Mouse (Mus musculus) ovary, postnatal 10 days (tissue): Measurements from ENCODE around the gene Nudt3.
"Not testable (repeated sequence)": the region's sequence is repeated elsewhere in the genome, so short reads cannot be mapped to it uniquely, and the experiment has no call there.

Experiments used
- DNase-seq: peaks from one replicate; pipeline ENCODE4 v3.0.0; 2022; ENCODE audit warnings: low spot score

The Nudt3 gene

DNA sequence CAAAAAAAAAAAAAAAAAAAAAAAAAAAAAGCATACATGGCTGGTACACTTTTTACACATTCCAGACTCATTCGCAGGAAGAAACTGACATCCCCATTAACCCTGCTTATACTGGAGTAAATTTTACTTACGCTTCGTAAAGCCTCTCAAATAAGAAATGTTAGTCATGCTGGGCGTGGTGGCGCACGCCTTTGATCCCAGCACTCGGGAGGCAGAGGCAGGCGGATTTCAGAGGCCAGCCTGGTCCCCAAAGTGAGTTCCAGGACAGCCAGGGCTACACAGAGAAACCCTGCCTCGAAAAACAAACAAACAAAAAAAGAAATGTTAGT, 12.2 kb upstream of the Nudt3 start:
- not testable (repeated sequence) for DNase-seq

DNA sequence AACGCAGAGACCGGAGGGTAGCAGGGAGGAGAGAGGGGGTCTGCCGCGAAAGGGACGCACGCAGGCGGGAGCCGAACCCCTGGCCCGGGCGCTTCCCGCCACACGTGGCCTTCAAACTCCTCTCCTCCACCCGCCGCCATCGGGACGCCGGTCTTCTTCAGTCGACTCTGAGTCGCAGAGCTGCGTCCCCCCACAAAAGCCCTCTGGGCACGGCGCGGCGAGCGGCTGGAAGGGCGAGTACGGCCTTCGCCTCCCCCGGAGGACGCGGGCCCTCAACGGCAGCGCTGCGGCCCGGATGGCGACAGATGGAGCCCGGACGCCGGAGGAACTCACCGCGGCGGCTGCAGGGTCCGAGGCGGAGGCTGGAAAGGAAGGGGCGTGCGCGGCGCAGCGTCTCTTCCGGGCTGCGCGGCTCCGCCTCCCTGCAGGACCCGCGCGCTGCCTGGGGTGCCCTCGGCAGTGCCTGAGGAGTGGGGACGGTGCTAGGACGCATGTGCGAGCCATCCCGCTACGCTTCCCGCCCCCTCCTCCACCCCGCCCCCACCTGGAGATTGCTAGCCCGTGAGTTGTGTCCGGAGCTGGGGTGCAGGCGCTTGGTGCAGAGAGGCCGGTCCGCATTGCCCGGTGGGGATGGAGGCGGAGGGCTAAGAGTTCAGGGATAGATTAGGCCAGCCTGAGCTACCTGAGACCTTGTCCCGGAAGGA, 11.7 kb upstream of the Nudt3 start, which contains the start of gene RPS10-NUDT3:
TSS of gene RPS10-NUDT3 (minus strand) at position 352 of the 704 bp plus-strand sequence.
- peak; percentile 77 for DNase-seq

DNA sequence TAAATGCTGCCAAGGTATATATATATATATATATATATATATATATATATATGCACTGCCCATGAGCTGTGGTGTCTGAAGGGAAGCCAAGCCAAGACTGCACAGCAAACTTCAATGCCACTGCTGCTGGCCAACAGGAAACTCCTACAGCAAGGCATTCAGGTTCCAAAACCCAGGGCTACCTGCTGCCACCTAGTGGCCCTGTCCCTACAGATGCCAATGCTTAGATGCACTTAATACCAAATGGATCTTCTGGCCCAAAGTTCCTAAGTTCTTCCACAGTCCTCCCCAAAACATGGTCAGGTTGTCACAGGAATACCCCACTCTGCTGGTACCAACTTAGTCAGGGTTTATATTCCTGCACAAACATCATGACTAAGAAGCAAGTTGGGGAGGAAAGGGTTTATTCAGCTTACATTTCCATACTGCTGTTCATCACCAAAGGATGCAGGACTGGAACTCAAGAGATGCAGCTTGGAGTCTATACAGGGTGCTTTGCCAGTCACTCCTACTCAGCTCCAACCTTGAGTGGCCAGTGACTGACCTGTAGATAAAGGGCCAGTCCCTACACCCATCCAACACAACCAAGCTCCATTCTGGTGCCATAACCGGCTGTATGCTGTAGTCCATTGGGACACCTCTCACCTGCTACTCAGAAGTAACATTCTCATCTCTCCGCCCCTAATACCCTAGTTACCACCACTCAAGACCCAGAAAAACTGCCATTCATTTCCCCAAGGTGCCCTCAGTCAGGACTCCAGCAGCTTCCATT, 6.1 kb upstream of the Nudt3 start:
- DNase-seq, result peak; percentile 46

DNA sequence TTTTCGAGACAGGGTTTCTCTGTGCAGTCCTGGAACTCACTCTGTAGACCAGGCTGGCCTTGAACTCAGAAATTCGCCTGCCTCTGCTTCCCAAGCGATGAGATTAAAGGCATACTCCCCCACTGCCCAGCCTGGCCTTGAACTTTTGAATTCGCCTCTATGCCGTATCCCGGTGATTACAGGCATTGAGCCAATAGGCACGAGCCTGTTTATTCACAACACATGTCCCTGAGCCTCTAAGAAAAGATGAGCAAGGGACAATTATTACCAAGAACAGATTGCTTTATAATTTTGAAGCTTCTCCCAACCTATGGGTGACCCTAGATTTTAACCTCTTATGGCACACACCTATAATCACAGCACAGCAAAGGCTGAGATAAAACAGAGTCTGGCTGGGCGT, 5.1 kb upstream of the Nudt3 start:
- no peak for DNase-seq

DNA sequence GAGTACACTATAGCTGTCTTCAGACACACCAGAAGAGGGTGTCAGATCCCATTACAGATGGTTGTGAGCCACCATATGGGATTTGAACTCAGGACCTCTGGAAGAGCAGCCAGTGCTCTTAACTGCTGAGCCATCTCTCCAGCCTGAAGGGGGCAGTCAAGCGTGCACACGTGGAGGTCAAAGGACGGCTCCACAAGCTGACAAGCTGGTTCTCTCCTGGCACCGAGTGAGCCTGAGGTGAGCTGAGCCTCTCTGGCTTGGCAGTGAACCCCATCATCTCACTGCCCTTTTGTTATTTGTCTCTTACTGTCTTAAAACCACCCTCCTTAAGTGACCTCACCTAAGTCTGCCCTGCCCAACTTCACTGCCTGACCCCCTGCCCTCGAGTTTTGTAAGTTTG, 4.2 kb upstream of the Nudt3 start:
- DNase-seq, result no peak

DNA sequence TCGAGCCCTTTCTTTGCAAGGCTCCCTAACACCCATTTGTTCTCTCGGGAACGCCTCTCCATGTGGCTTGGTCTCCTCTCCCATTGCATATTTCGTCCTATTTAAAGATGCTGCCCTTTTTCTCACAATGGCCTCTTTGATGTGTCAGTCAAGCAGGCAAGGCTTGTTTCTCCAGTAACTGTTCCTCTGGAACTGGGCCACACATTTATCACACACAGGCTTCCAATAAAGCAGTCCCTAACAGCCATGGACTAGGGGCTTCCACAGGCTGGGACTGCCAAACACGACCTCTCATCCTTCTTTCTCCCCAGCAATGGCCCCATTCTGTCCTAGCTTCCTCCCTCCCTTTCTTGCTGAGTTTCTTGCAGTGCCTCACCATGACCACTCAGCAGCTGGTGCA, 3.4 kb upstream of the Nudt3 start:
- DNase-seq, result no peak

DNA sequence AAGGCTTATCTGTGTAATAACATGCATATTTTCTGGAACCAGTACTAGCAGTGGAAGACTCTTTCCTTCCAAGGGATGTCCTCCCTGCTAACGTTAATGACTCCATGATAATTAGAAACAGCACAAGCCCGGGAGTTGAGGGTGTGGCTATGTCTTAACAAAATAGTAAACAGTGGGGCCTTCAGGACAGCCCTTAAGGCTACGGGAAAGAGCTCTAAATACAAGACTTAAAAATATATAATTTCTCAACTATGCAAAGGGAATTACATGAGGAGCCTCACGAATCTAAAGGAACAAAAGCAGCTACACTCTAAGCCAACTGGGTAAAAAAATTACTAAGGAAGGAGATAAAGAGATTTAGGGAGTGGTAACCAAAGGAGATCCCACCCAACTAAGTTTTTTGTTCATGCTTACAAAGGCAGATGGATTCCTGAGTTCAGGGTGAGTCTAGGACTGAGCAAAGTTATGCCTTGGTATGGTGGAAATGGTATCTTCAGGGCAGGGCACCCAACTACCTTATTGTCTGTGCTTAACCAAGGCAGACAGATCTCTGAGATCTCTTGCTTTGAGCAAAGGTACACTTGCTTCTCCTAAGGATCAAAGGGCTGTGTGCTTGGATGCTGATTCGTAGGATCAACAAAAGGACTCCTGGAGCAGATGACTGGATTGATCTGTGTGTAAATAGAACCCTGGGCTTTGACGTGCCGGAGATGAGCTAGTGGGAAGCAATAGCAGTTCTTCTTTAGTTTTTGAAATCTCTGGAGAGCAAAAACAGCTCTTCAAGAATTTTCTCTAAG, 2.4 kb upstream of the Nudt3 start:
- no peak for DNase-seq

DNA sequence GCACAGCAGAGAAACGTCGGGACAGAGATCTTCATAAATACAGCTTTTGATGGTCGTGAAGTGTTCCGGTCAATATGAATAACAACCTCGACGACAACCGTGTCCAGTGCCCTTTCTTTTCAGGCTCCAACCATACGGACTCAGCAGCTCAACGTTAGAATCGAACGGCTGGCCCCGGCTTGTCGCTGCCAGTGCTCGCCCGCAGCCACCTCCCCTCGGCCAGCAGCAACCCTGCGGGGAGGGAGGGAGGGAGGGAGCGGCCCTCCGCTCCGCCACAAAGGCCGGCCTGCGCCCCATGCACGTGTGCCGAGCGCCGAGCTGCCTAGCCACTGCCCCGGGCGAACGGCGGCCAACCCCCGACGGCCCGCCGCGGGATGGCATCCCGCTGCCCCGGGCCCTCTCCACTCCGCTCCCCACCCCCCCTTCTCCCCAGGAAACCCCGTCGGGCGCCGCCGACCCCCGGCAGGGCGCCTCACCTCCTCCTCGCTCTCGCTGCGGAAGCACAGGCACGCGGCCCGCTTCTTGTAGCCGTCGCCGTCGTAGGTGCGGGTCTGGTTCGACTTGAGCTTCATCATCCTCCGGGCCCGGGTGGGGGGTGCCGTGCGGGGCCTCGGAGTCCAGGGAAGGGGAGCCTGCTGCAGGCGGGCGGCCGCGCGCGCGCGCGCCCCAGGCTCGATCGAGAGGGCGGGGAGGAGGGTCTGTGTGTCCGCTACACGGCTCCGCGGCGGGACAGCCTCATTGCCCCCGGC, 510 bp downstream of the Nudt3 start:
- DNase-seq, result no peak

DNA sequence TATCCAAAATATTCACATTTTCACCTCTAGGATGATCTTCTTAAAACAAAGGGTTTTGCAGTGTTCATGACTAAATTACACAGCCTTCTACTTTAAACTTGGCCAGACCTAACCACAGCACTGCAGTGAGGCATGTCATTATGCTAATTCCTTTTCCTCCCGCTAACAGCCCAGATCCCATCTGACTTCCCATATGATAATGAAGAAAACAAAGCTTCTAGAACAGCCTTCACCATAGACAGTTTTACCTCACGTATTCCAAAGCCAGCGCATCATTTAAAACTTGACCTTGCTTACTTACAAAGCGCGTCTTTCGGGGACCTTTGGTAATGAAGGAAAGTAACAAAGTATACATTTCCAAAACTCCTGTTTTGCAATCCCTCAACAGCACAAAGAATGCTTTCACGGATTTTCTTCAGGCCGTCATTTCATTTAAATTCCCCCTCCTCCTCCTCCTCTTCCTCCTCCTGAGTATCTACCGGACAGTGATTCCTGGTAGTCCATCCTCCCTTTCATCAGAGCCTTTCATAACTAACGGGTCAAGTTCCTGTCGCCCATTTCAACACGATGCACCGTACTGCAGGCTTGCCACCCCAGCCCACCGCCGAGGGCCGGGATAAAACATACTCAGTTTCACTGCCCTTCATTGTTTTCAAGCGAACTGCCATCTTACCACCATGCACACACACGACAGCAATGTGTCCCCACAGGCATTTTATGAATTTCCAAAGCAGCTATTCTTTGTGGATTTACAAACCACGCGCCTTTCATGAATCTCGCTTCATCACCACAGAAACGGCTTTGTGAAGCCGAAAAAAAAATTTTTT, 1.4 kb downstream of the Nudt3 start:
- DNase-seq, result no peak

DNA sequence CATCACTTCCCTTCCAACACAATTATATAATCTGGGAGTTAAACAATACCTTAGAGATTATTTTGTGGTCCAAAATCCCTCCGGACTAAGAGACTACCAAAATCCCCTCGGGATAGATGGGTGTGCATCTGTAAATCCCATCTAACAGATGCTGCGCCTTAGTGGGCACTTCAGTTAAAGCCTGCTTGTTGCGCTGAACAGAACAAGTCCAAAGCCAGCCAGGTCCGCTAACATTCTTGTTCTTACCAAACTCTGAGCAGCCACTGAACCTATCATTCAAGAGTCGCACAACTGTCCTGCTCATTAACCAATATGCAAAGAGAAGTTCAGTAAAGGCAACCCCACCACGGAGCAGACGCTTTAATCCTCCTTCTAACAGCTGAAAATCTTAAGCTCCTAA, 2.1 kb downstream of the Nudt3 start:
- DNase-seq, result no peak

DNA sequence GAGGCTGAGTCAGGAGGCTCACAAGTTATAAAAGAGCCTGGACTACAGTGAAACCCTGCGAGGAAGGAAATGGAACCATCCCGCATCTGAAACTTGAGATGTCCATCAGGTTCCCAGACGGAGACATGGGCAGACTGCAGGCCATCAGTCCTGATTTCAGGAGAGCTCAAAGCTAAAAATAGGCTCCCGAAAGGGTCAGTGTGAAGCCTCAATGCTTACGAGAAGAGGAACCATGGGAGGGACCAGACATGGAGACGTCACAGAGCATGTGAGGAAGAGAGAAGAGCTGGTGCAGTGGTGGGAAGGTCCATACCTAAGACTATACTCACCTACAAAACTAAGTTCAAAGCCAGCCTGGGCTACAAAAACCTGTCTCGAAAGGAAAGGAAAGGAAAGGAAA, 7.9 kb downstream of the Nudt3 start:
- DNase-seq, result no peak

DNA sequence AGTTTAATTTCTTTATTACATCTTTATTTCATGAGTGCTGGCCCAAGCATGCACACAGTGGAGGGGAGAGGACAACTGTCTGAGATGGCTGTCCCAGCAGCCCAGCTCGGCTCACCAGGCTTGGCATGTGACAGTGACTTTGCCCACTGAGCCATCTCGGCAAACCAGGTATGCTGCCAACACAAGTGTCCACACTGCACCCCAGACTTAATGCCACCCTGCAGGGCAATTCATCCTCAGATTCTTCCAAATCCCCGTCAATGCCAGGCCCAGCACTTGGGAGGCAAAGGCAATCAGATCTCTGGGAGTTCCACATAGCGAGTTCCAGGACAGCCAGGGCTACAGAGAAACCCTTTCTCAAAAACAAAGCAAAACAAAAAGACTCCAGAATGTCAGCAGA, 10.3 kb downstream of the Nudt3 start:
- DNase-seq, result no peak

DNA sequence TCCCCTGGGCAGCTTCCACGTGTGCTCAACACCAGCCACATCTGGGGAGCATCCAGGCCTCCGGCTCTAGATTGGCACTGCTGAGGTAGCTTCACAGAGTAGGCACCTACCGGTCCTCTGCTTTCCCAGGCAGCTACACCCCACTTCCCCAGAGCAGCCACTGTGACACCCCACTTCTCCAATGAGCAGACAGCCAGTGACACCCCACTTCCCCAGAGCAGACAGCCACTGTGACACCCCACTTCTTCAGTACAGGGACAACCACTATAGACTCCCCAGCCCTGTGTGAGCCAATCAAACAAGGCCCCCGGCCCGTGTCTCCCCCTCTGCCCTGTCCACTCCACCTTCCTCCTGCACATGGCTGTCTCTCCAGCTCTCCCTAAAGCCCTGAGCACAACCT, 11.3 kb downstream of the Nudt3 start:
- no peak for DNase-seq

DNA sequence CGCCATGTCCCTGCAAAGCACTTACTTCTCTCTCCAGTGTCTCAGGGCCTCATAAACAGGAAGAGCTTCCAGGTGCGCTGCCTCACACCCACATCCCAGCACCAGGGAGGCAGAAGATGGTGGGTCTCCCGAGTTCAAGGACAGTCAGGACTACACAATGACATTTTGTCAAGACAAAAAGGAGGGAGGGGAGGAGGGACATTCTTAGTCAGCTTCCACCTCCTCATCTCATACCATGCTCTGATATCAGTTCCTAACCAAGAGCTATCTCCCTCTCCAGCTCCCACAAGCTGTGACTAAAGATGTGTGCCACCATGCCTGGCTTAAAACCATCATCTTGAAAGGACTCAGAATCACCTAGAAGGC, 11.8 kb downstream of the Nudt3 start:
- DNase-seq, result no peak

DNA sequence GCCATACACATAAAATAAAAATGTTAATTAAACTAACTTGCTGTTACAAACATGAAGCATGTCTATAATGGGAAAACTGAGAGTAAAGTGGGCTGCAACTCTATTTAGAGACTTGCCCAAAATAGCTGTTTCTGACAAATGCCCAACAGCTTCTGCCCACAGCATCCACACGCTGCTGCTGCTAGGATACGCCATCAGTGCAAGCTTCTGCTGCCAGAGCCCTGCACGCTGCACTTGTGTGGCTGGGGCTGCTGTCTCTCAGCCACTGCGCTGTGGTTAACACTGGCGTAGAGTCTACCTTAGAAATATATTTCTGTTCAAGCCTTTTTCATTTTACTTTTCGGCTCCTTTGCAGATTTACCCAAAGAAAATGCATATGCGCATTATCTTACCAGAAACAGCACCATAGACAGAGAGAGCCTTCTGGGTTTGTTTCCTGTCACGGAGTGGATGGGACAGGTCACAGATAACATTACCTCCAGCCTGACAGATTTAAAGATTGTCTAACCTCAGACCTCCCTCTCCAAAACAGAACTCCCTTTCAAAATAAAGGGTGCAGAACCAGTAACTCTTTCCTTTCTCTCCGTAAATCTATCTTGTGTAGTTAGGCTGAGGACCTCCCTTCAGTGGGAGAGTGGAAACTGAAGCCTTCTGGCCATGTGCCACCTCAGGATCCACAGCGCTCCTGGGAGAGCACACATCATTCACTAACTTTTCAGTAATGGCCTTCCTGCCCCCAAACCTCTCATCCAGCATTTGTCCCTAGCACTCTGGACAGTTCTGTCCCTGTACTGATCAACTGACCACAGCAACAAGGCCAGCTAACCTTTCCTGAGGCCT, 12.4 kb downstream of the Nudt3 start:
- no peak for DNase-seq

DNA sequence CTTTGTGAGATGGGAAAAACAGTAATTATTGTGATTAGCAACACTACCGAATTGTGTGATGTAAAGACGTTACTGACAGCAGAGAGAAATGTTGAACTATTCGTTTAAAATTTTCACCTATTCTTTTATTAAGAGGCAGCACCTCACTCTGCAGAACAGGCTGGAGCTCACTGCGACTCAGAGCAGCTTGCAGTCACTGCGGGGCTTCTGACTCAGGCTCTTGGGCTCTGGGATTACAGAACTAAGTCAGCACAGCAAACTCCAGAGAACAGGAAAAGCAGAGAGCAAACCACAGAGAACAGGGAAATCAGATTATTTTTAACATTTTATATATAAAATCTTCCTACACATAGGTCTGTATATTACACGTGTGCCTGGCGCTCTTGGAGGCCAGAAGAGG, 13.7 kb downstream of the Nudt3 start:
- no peak for DNase-seq

DNA sequence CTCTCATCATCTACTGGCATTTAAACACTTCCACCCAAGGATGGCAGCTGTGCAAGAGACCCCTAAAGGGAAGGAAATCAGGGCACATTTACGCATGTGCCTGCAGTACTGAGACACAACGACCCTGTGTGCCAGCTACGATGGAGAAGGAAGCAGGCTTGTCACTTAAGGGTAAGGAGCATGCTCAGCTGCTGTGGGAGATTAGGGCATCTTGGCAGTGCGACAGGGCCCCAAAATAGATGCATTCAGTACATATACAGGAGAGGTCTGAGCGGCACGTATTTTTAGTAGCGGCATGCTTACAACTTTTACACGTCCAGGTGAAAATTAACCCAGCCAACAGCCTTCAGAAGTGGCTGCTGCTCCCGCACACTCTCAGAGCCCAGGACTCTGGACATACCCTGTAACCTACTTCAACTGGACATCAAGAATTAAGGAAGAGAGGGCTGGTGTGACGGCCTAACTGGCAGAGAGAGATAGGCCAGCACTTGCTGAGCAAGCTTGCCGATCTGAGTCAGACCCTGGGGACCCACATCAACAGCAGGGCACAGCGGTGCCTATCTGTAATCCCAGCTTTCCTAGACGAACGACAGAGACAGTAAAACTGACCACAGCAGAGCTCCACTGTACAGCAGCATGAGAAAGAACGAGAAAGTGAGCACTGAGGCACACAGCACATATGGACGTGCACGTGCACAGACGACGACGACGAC, 19.6 kb downstream of the Nudt3 start:
- no peak for DNase-seq

DNA sequence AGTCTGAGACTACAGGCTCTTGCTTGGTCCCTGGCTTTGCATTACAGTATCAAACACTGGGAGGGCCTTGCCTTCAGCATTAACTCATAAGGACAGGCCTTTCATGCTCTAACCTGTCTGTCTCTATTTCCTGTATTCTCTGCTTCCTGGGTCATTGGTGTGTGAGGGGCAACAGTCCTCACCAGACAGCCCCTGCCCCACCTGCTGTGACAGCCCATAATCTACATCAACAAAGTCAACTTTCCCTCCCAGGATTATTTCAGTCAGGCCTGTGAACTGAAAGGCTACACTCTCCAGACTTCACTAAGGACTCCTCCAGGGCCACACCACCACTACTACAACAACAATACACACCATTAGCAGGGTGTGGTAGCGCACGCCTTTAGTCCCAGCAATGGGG, 20.3 kb downstream of the Nudt3 start:
- no peak for DNase-seq

DNA sequence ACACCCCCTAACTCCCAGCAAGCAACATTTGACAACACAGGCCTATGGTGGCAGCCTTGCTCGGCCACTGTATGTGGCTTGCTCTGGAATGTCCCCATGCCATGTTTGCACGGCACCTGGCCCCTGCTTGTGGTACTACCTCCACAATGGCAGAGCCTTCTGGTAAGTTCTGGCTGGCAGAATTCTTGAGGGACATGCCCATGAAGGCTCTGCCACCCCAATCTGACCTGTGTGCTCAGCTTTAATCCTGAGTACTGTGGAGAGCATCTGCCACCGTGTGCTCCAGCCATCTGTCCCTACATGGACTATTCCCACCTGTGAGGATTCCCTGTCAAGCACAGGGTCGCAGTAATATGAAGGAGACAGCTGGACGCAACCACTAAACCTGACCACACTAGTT, 22.4 kb downstream of the Nudt3 start:
- no peak for DNase-seq

DNA sequence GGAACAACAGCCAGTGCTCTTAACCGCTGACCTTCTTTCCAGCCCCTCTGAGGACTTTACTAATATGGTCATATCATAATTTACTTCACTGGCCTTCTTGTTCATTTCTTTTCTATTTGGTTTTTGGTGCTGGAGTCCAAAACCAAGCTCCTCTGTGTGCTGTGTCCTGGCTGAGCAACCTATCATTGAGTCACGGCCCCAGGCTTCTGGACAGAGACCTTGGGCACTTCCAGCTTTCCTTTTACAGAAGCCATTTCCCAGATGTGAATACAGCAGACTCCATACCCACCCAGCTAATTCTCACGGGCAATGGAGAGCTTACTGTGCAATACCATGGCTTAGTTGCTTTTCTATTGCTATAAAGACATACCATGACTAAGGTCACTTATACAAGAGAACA, 23.0 kb downstream of the Nudt3 start:
- no peak for DNase-seq
